Mouse (Mus musculus): ENCODE results near the gene Slc6a21. TPM values are rescaled to one million over a fixed set of nuclear protein-coding genes. Genes with fewer than 3 reads are reported as not detected.
A peak's percentile ranks its signal among the peaks of the same experiment; 100 is the strongest.

Slc6a21 gene
- polyA plus RNA-seq, 1 experiment from 2014 or later = not detected

- H3K27ac ChIP-seq = no peak overlapping the region
- no peak overlapping the region for H3K4me3 ChIP-seq
- H3K4me2 ChIP-seq = no peak overlapping the region
- H3K27me3 ChIP-seq = no peaks in the 10 kb centered on the region
- H3K4me1 ChIP-seq = no peaks in the 10 kb centered on the region
- WGBS = 90% methylated on average over 5 of the region's 5 CpGs
- no peak for ATAC-seq (ENCODE audit: insufficient number of reproducible peaks, insufficient read depth, low FRiP score, low TSS enrichment, low read depth)
- H3K36me3 ChIP-seq = peaks cover 78% of the 10 kb centered on the region
- 0 out of 2 replicates have a peak, but pooled peaks cover 3% of the 10 kb centered on the region for H3K9me3 ChIP-seq
- H3K9ac ChIP-seq = no peak overlapping the region
Observed at GRCm38 (mm10) chr7:45323069-45323468, 45.8 kb downstream of the Slc6a21 start.

- H3K36me3 ChIP-seq = peaks cover 64% of the 10 kb centered on the region
Observed at GRCm38 (mm10) chr7:45325800-45326199, 48.5 kb downstream of the Slc6a21 start.

GRCm38 (mm10) chr7:45328841-45329475 is 51.6 kb downstream of the Slc6a21 start:
- H3K36me3 ChIP-seq = peaks cover 39% of the 10 kb centered on the region
- H3K4me1 ChIP-seq = peaks cover 19% of the 10 kb centered on the region
- 0 out of 2 replicates have a peak, but pooled peaks cover 3% of the 10 kb centered on the region for H3K9me3 ChIP-seq
- ATAC-seq (ENCODE audit: insufficient number of reproducible peaks, insufficient read depth, low FRiP score, low TSS enrichment, low read depth) = no peak
- 76% methylated on average over 13 of the region's 13 CpGs for WGBS
- H3K27ac ChIP-seq = peak overlapping the region; percentile 23; the same call in 1 of the 2 replicates
- H3K9ac ChIP-seq = no peak overlapping the region
- H3K27me3 ChIP-seq = no peaks in the 10 kb centered on the region
- no peak overlapping the region for H3K4me2 ChIP-seq
- no peak overlapping the region for H3K4me3 ChIP-seq

More at GRCm38 (mm10) chr7:45325800-45326199, 48.5 kb downstream of the Slc6a21 start:
- Histone ChIP-seq H3K4me3 (no peak overlapping the region), H3K4me1 (no peaks in the 10 kb centered on the region), H3K9ac (no peak overlapping the region), H3K27ac (no peak overlapping the region), H3K27me3 (no peaks in the 10 kb centered on the region), H3K9me3 (0 out of 2 replicates have a peak, but pooled peaks cover 3% of the 10 kb centered on the region), H3K4me2 (no peak overlapping the region)
- ATAC-seq (ENCODE audit: insufficient number of reproducible peaks, insufficient read depth, low FRiP score, low TSS enrichment, low read depth) = no peak

GRCm38 (mm10) chr7:45331502-45331901 is 54.2 kb downstream of the Slc6a21 start:
- 77% methylated on average over 6 of the region's 6 CpGs for WGBS
- H3K4me1 ChIP-seq = peaks cover 33% of the 10 kb centered on the region

GRCm38 (mm10) chr7:45332685-45333425 is 55.5 kb downstream of the Slc6a21 start:
- Histone ChIP-seq H3K27ac (peak overlapping the region; percentile 94), H3K4me3 (peak overlapping the region; percentile 58), H3K9ac (peak overlapping the region; percentile 81), H3K36me3 (peaks cover 3% of the 10 kb centered on the region; the same call in 1 of the 2 replicates), H3K27me3 (0 out of 2 replicates have a peak, but pooled peaks cover 5% of the 10 kb centered on the region), H3K9me3 (no peaks in the 10 kb centered on the region), H3K4me1 (peaks cover 38% of the 10 kb centered on the region), H3K4me2 (peak overlapping the region; percentile 87)
- WGBS = 2% methylated on average over 22 of the region's 22 CpGs
- peak; percentile 62; the same call in 1 of the 2 replicates for ATAC-seq (ENCODE audit: insufficient number of reproducible peaks, insufficient read depth, low FRiP score, low TSS enrichment, low read depth)

More at GRCm38 (mm10) chr7:45331502-45331901, 54.2 kb downstream of the Slc6a21 start:
- no peak for ATAC-seq (ENCODE audit: insufficient number of reproducible peaks, insufficient read depth, low FRiP score, low TSS enrichment, low read depth)
- Histone ChIP-seq H3K36me3 (peaks cover 15% of the 10 kb centered on the region), H3K27ac (no peak overlapping the region), H3K27me3 (no peaks in the 10 kb centered on the region), H3K4me3 (no peak overlapping the region), H3K4me2 (no peak overlapping the region), H3K9me3 (no peaks in the 10 kb centered on the region), H3K9ac (no peak overlapping the region)

- peak within 1 kb of the TSS; percentile 87 for H3K4me2 ChIP-seq
- under 1% methylated on average over 38 of the region's 38 CpGs for WGBS
- H3K9ac ChIP-seq = peak within 1 kb of the TSS; percentile 81
- peaks cover 45% of the 10 kb centered on the region for H3K4me1 ChIP-seq
- peaks cover 3% of the 10 kb centered on the region; the same call in 1 of the 2 replicates for H3K36me3 ChIP-seq
- ATAC-seq (ENCODE audit: insufficient number of reproducible peaks, insufficient read depth, low FRiP score, low TSS enrichment, low read depth) = peak; percentile 68
- H3K27ac ChIP-seq = peak within 1 kb of the TSS; percentile 94
- 0 out of 2 replicates have a peak, but pooled peaks cover 5% of the 10 kb centered on the region for H3K27me3 ChIP-seq
- H3K4me3 ChIP-seq = peak within 1 kb of the TSS; percentile 58
- H3K9me3 ChIP-seq = no peaks in the 10 kb centered on the region
Observed at GRCm38 (mm10) chr7:45333431-45333982, 56.2 kb downstream of the Slc6a21 start, which contains the start of gene Trpm4. Gene Trpm4, minus strand, starts transcription at chr7:45333780.

- WGBS = 22% methylated on average over 3 of the region's 3 CpGs
- Histone ChIP-seq H3K4me2 (peak overlapping the region; percentile 87; the same call in 1 of the 2 replicates), H3K9ac (no peak overlapping the region), H3K36me3 (0 out of 2 replicates have a peak, but pooled peaks cover 3% of the 10 kb centered on the region), H3K4me1 (peaks cover 56% of the 10 kb centered on the region), H3K27me3 (0 out of 2 replicates have a peak, but pooled peaks cover 5% of the 10 kb centered on the region), H3K9me3 (no peaks in the 10 kb centered on the region), H3K4me3 (no peak overlapping the region), H3K27ac (peak overlapping the region; percentile 94; the same call in 1 of the 2 replicates)
- ATAC-seq (ENCODE audit: insufficient number of reproducible peaks, insufficient read depth, low FRiP score, low TSS enrichment, low read depth) = no peak
Observed at GRCm38 (mm10) chr7:45334605-45335004, 57.3 kb downstream of the Slc6a21 start.

- WGBS = 28% methylated on average over 5 of the region's 5 CpGs
Observed at GRCm38 (mm10) chr7:45335056-45335455, 57.7 kb downstream of the Slc6a21 start, which contains the start of gene Hrc. Gene Hrc, plus strand, starts transcription at chr7:45335290.

GRCm38 (mm10) chr7:45336319-45336718 is 59.0 kb downstream of the Slc6a21 start:
- H3K9ac ChIP-seq = no peak overlapping the region
- 0 out of 2 replicates have a peak, but pooled peaks cover 5% of the 10 kb centered on the region for H3K27me3 ChIP-seq
- no peaks in the 10 kb centered on the region for H3K9me3 ChIP-seq
- no peak for ATAC-seq (ENCODE audit: insufficient number of reproducible peaks, insufficient read depth, low FRiP score, low TSS enrichment, low read depth)
- H3K27ac ChIP-seq = no peak overlapping the region
- no peak overlapping the region for H3K4me3 ChIP-seq
- H3K4me2 ChIP-seq = no peak overlapping the region
- H3K4me1 ChIP-seq = peaks cover 70% of the 10 kb centered on the region
- H3K36me3 ChIP-seq = no peaks in the 10 kb centered on the region
- 83% methylated on average over 4 of the region's 4 CpGs for WGBS

More at GRCm38 (mm10) chr7:45335056-45335455, 57.7 kb downstream of the Slc6a21 start, which contains the start of gene Hrc:
- Histone ChIP-seq H3K36me3 (0 out of 2 replicates have a peak, but pooled peaks cover 3% of the 10 kb centered on the region), H3K4me3 (peak within 1 kb of the TSS; percentile 58), H3K9me3 (no peaks in the 10 kb centered on the region), H3K4me2 (peak within 1 kb of the TSS; percentile 87), H3K9ac (peak within 1 kb of the TSS; percentile 81; the same call in 1 of the 2 replicates), H3K4me1 (peaks cover 60% of the 10 kb centered on the region), H3K27ac (peak within 1 kb of the TSS; percentile 94; the same call in 1 of the 2 replicates), H3K27me3 (0 out of 2 replicates have a peak, but pooled peaks cover 5% of the 10 kb centered on the region)
- ATAC-seq (ENCODE audit: insufficient number of reproducible peaks, insufficient read depth, low FRiP score, low TSS enrichment, low read depth) = no peak

- 0 out of 2 replicates have a peak overlapping the region, but pooled peaks have one; percentile 8 for H3K27ac ChIP-seq
- no peaks in the 10 kb centered on the region for H3K36me3 ChIP-seq
- ATAC-seq (ENCODE audit: insufficient number of reproducible peaks, insufficient read depth, low FRiP score, low TSS enrichment, low read depth) = no peak
- 15% methylated on average over 4 of the region's 4 CpGs for WGBS
- H3K9ac ChIP-seq = no peak overlapping the region
- H3K4me3 ChIP-seq = 0 out of 2 replicates have a peak overlapping the region, but pooled peaks have one; percentile 58
- H3K27me3 ChIP-seq = peaks cover 8% of the 10 kb centered on the region; the same call in 1 of the 2 replicates
- peaks cover 63% of the 10 kb centered on the region for H3K4me1 ChIP-seq
- no peaks in the 10 kb centered on the region for H3K9me3 ChIP-seq
- H3K4me2 ChIP-seq = peak overlapping the region; percentile 88; the same call in 1 of the 2 replicates
Observed at GRCm38 (mm10) chr7:45337469-45337868, 60.2 kb downstream of the Slc6a21 start.

Data from embryonic facial prominence, embryonic 13.5 days (tissue).